Mouse (Mus musculus): ENCODE measurements around the gene Ero1l. TPM values are rescaled to one million over a fixed set of nuclear protein-coding genes. Genes with fewer than 3 reads are reported as not detected.

Ero1l gene
- total RNA-seq, 1 experiment from 2014 or later, result 48.1 TPM

- ATAC-seq (replicated peaks; ENCODE audit: low read depth, poor library complexity, severe bottlenecking), result peak; percentile 83
Observed at GRCm38 (mm10) chr14:45307630-45308328, 10.8 kb downstream of the Ero1l start.

- no peak for ATAC-seq (replicated peaks; ENCODE audit: low read depth, poor library complexity, severe bottlenecking)
Observed at GRCm38 (mm10) chr14:45305852-45306251, 12.7 kb downstream of the Ero1l start.

GRCm38 (mm10) chr14:45304389-45304788 lies 14.2 kb downstream of the Ero1l start:
- ATAC-seq (replicated peaks; ENCODE audit: low read depth, poor library complexity, severe bottlenecking), result no peak

GRCm38 (mm10) chr14:45303939-45304338 lies 14.6 kb downstream of the Ero1l start:
- no peak for ATAC-seq (replicated peaks; ENCODE audit: low read depth, poor library complexity, severe bottlenecking)

GRCm38 (mm10) chr14:45291608-45292007 lies 27.0 kb downstream of the Ero1l start:
- no peak for ATAC-seq (replicated peaks; ENCODE audit: low read depth, poor library complexity, severe bottlenecking)

GRCm38 (mm10) chr14:45282066-45282465 lies 36.5 kb downstream of the Ero1l start:
- ATAC-seq (replicated peaks; ENCODE audit: low read depth, poor library complexity, severe bottlenecking), result no peak

GRCm38 (mm10) chr14:45275816-45276215 lies 42.8 kb downstream of the Ero1l start:
- no peak for ATAC-seq (replicated peaks; ENCODE audit: low read depth, poor library complexity, severe bottlenecking)

GRCm38 (mm10) chr14:45263831-45264592 lies 54.6 kb downstream of the Ero1l start:
- ATAC-seq (replicated peaks; ENCODE audit: low read depth, poor library complexity, severe bottlenecking), result no peak

- ATAC-seq (replicated peaks; ENCODE audit: low read depth, poor library complexity, severe bottlenecking), result 0 out of 2 replicates have a peak, but pooled peaks have one; percentile 45
Observed at GRCm38 (mm10) chr14:45251548-45252076, 67.0 kb downstream of the Ero1l start.

GRCm38 (mm10) chr14:45241613-45242012 lies 77.0 kb downstream of the Ero1l start:
- peak; percentile 58; the same call in 1 of the 2 replicates for ATAC-seq (replicated peaks; ENCODE audit: low read depth, poor library complexity, severe bottlenecking)

- ATAC-seq (replicated peaks; ENCODE audit: low read depth, poor library complexity, severe bottlenecking), result peak; percentile 65
Observed at GRCm38 (mm10) chr14:45239042-45239441, 79.5 kb downstream of the Ero1l start.

Other genes starting within 250 kb of the Ero1l start
- gene Gpr137c, start 99.1 kb downstream of the Ero1l start, total RNA-seq (2017), result 0.05 and 0.32 TPM in 2 replicates
- gene Txndc16, start 98.4 kb downstream of the Ero1l start, total RNA-seq (2017), result 14.6 and 18.3 TPM in 2 replicates
- 222 and 266 TPM in 2 replicates for gene Psmc6, start 11.0 kb upstream of the Ero1l start, total RNA-seq (2017)
- gene Styx, start 32.3 kb upstream of the Ero1l start, total RNA-seq (2017), result 19.3 and 26.5 TPM in 2 replicates
- gene Gnpnat1, start 86.1 kb upstream of the Ero1l start, total RNA-seq (2017), result 23.3 and 31.1 TPM in 2 replicates
- not detected in 2 replicates for gene Fermt2, start 211.3 kb upstream of the Ero1l start, total RNA-seq (2017)

Data from common myeloid progenitor, adult 5-6 weeks (primary cell).